Mouse (Mus musculus) ES-E14 (cell line): ENCODE measurements at regions not wholly inside any gene's neighbourhood (a gene's known extent, or its start where the extent isn't known, plus 50 kb on each side); places are given as distances from the start of the nearest gene placed in this dataset.

ENCODE experiments used
- DNase-seq: peaks from one replicate; pipeline ENCODE4 v3.0.0-alpha.2; 2013; ENCODE audit warnings: low read depth, low spot score
- H3K27ac ChIP-seq: 2 replicates; pipeline ENCODE4 v1.5.1; 2012; ENCODE audit warnings: low read depth, mild to moderate bottlenecking, low read length, moderate library complexity, mixed read lengths; ENCODE audit not compliant: poor library complexity, insufficient read depth, severe bottlenecking
- H3K36me3 ChIP-seq: 2 replicates; pipeline ENCODE4 v1.6.1; 2012; ENCODE audit warnings: mild to moderate bottlenecking, low read length, moderate library complexity, mixed read lengths; ENCODE audit not compliant: control insufficient read depth, poor library complexity, insufficient read depth, severe bottlenecking
- H3K4me1 ChIP-seq, 2 experiments: fragments of 150-350 bp in 1 of 2; sonication (generic) in 1 of 2; 2 replicates each; pipeline ENCODE4 v1.6.1; 2012; ENCODE audit warnings: low read length in 2 of 2, mild to moderate bottlenecking in 1 of 2, mixed read lengths in 1 of 2; ENCODE audit not compliant: control insufficient read depth in 2 of 2, insufficient read depth in 2 of 2, poor library complexity in 1 of 2
- H3K4me3 ChIP-seq, 2 experiments: fragments of 150-350 bp in 1 of 2; sonication (generic) in 1 of 2; 2 replicates each; pipeline ENCODE4 v1.5.1; 2012; ENCODE audit warnings: low read length in 2 of 2, low read depth in 1 of 2, mild to moderate bottlenecking in 1 of 2, mixed read lengths in 1 of 2; ENCODE audit not compliant: insufficient read depth in 1 of 2, poor library complexity in 1 of 2, severe bottlenecking in 1 of 2
- H3K9ac ChIP-seq: 2 replicates; pipeline ENCODE4 v1.6.1; 2012; ENCODE audit warnings: low read depth, mild to moderate bottlenecking, low read length, mixed read lengths; ENCODE audit not compliant: poor library complexity, insufficient read depth, severe bottlenecking
- H3K9me3 ChIP-seq: fragments of 150-350 bp; sonication (generic); 2 replicates; pipeline ENCODE4 v1.6.1; 2012; ENCODE audit warnings: low read depth, mild to moderate bottlenecking, low read length; ENCODE audit not compliant: control insufficient read depth, insufficient read depth
- CHD2 ChIP-seq: IDR thresholded peaks from 2 replicates; pipeline ENCODE4 v1.6.1; 2014; ENCODE audit warnings: mild to moderate bottlenecking, low read depth, low read length, inconsistent platforms
- HCFC1 ChIP-seq: IDR thresholded peaks from 2 replicates; pipeline ENCODE4 v1.6.1; 2012; ENCODE audit warnings: low read length, inconsistent platforms, borderline replicate concordance; ENCODE audit not compliant: insufficient read depth
- MAFK ChIP-seq: IDR thresholded peaks from 2 replicates; pipeline ENCODE4 v1.6.1; 2014; ENCODE audit warnings: mild to moderate bottlenecking, low read depth, low read length, inconsistent platforms; ENCODE audit not compliant: insufficient read depth
- ZC3H11A ChIP-seq: IDR thresholded peaks from 2 replicates; pipeline ENCODE4 v1.6.1; 2012; ENCODE audit warnings: low read depth, mild to moderate bottlenecking, inconsistent platforms, low read length, borderline replicate concordance
- ZNF384 ChIP-seq: IDR thresholded peaks from 2 replicates; pipeline ENCODE4 v1.6.1; 2012; ENCODE audit warnings: low read depth, low read length, inconsistent platforms
- in situ Hi-C, 2 experiments: fragments of 600-800 bp; cut with MboI; formaldehyde crosslinking; loops; one replicate each; pipeline ENCODE4 v1.15.1; 2025; ENCODE audit warnings: low sequenced_read_pairs in 2 of 2, inconsistent platforms in 1 of 2; ENCODE audit not compliant: unreplicated experiment in 2 of 2

DNA sequence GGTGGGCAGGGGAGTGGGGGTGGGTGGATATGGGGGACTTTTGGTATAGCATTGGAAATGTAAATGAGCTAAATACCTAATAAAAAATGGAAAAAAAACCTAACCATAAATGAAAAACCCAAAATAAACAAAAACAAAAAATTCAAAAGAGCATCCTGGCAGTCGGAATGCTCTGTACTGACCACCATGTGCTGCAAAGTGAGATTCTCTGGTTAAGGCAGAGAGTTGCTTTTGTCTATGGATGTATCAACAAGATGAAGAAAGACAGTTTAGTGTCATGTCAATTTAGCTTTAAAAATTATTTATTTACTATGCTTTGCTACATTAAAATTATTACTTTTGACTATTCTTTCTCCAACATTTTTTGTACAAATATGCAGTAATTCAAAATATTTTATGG is 88.5 kb downstream of the E330014E10Rik start:
- no peak for DNase-seq

DNA sequence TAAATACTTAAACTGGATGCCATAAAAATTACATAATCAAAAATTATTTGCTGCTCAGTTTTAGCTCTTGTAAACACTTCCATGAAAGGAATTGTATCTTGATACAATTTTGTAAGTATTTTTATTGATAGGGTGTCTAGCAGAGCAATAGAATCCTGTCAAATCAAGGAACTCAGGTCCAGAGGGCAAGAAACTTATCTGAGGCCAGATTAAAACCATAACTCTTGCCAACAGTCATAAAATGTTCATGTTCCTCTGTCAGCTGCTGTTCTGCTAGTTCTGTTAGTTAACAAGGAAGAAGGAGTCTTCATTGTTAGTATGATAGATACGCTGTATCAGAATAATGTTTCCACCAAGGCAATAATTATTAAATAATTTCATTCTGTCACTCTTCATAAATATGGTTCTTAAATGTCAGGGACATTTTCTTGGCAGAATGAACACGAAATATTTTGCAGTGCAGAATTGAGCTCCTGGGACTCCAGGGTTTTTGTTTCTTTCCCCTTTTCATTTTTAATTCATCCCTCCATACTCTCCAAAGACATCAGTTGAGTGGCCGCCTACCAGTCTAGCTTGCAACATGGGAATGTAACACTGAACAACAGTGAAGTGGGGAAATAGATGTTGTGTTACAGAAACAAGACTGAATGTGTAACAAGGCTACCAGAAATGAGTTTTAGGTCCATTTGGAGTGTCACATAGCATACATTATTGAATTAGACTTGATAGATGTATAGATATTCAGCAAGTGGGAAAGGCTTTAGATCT is 89.1 kb downstream of the E330014E10Rik start:
- Histone ChIP-seq H3K4me3 (no peak overlapping the region), H3K4me1 (no peaks in the 10 kb centered on the region), H3K36me3 (no peaks in the 10 kb centered on the region), H3K9me3 (no peaks in the 10 kb centered on the region), H3K9ac (no peak overlapping the region), H3K27ac (no peak overlapping the region)
- in situ Hi-C loops = no loop called here
- no peak for DNase-seq
- no peak for TF ChIP-seq HCFC1
- no peak for TF ChIP-seq ZC3H11A
- no peak for TF ChIP-seq MAFK
- TF ChIP-seq ZNF384 = no peak
- no peak for TF ChIP-seq CHD2

More for the DNA sequence above, 88.5 kb downstream of the E330014E10Rik start:
- Histone ChIP-seq H3K36me3 (no peaks in the 10 kb centered on the region), H3K27ac (no peak overlapping the region), H3K9me3 (no peaks in the 10 kb centered on the region), H3K4me3 (no peak overlapping the region), H3K9ac (no peak overlapping the region), H3K4me1 (no peaks in the 10 kb centered on the region)
- in situ Hi-C loops = no loop called here
- TF ChIP-seq ZC3H11A (no peak), ZNF384 (no peak), CHD2 (no peak), MAFK (no peak), HCFC1 (no peak)

DNA sequence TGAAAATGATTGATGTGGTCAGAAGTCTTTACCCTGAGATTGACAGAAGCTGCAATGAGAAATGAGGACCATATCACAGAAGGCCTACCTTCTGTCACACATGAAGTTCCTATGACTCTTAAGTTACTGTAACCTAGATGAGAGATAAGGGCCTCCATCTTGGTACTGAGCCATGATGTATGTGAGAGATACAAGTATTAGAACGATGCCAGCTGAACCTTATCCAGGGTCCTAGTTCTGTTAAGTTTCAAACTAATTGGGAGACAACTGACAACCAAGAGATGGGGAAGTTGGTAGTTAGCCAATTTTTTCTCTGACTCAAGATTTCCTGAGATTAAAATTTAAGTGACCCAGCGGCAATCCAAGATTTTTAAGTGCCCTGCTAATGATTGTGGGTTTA is 89.7 kb downstream of the E330014E10Rik start:
- H3K27ac ChIP-seq = no peak overlapping the region
- no peak overlapping the region for H3K9ac ChIP-seq
- in situ Hi-C loops = no loop called here
- no peaks in the 10 kb centered on the region for H3K36me3 ChIP-seq
- TF ChIP-seq ZC3H11A = no peak
- TF ChIP-seq MAFK = no peak
- TF ChIP-seq CHD2 = no peak
- no peak for TF ChIP-seq HCFC1
- TF ChIP-seq ZNF384 = no peak
- H3K4me1 ChIP-seq = no peaks in the 10 kb centered on the region
- H3K9me3 ChIP-seq = no peaks in the 10 kb centered on the region
- no peak overlapping the region for H3K4me3 ChIP-seq
- DNase-seq = no peak

DNA sequence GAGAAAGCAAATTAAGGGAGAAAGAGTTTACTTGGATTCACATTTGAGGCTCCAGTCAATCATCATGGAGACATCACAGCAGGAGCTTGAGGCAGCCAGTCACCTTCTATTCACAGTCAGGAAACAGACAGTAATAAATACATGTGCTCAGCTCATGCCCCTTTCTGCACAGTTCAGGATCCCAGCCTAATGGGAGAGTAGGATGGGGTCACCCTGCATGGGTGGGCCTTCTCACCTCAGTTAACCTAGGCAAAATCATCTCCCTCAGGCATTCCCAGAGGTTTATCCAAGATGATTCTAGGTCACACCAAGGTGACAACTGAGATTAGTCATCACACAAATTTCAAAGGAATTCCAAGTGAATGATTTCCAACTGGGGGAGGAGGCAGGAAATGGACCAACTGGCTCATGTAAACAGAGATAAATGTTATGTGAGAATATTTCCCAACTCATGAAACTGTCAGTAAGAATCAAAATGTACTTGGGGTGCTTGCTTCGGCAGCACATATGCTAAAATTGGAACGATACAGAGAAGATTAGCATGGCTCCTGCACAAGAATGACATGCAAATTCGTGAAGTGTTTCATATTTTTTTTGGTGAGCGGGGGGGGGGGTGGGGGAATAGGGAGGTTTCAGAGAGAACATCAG is 89.8 kb upstream of the Cxcl13 start:
- Histone ChIP-seq H3K4me1 (no peaks in the 10 kb centered on the region), H3K36me3 (no peaks in the 10 kb centered on the region), H3K4me3 (no peak overlapping the region), H3K27ac (no peak overlapping the region), H3K9ac (no peak overlapping the region), H3K9me3 (no peaks in the 10 kb centered on the region)
- in situ Hi-C loops = no loop called here
- TF ChIP-seq ZNF384 (no peak), MAFK (no peak), HCFC1 (no peak), ZC3H11A (no peak), CHD2 (no peak)
- DNase-seq = no peak
